Mouse (Mus musculus): ENCODE results near the gene Hist1h1e.
"Not testable (repeated sequence)": the region's sequence is repeated elsewhere in the genome, so short reads cannot be mapped to it uniquely, and the experiment has no call there.

Gene Hist1h1e

DNA sequence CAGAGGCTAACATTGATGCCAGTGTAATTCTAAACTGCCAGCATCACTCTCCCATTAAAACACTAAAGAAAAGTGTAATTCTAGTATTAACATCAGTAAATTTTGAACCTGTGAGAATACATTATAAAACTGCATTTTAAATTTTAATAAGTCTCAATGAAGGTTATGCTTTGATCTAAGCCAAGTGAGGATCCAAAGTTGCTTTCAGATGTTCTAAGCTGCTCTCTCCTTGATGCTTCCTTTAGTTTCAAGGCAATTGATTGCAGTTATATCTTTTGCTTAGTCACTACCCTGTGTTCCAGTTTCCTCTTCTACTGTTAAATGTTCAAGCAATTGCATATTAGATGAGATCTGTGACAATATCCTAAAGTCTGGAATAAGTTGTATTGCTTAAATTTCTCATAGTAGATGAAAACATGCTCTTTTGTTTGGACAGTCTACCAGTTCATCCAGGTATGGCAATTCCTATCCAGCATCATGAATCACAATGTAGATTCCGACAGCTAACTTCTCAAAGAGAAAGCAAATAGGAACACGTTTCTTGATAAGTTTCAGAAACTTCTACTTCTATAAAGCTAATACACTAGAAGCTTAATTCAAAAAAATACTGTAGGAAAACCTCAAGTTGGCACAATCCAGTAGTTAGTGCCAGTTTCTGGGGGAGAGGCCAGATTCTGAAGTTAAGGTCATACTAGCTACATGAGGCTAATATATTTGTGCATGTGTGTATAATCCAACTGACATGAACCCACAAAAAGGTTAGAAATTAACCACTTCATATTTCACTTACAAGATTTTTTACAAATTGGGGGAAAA, 49.9 kb downstream of the Hist1h1e start:
- DNase-seq, result no peak

DNA sequence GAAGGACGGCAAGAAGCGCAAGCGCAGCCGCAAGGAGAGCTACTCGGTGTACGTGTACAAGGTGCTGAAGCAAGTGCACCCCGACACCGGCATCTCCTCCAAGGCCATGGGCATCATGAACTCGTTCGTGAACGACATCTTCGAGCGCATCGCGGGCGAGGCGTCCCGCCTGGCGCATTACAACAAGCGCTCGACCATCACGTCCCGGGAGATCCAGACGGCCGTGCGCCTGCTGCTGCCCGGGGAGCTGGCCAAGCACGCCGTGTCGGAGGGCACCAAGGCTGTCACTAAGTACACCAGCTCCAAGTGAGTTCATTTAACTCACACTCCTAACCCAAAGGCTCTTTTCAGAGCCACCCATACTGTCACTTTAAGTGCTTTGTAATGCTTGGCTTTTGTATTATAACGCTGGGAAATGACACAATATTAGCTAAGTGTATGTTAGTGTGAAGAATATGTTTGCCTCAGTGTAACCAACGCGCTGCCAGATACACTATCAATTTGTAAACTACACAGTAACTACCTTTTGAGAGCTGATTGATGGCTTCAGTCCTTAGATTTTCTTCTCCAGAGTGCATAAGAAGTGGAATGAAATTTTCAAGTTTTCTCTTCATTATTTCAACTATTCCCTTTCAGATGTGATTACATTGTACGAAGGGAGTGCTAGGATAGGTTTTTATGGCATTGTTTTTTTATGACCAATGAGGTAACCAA, 50.7 kb downstream of the Hist1h1e start:
- DNase-seq, result not testable (repeated sequence)

GRCm38 (mm10) chr13:23571022-23571503, 51.3 kb downstream of the Hist1h1e start, which contains the start of the genes Hist1h2ae and Hist1h2bg:
Gene Hist1h2ae, minus strand, starts transcription at chr13:23571220.
Gene Hist1h2bg, plus strand, starts transcription at chr13:23571396.
- DNase-seq, result peak; percentile 65 to 82

Measured in cerebellum, postnatal 25 days (tissue).